Mouse (Mus musculus) testis, adult 2 months (tissue): Measurements from ENCODE around the gene Susd6.

Experiments used
- CTCF ChIP-seq: fragments of 200-500 bp; IDR thresholded peaks from 2 replicates; pipeline ENCODE4 v1.5.1; 2012; ENCODE audit warnings: low read depth, mild to moderate bottlenecking, inconsistent platforms, low read length, moderate library complexity; ENCODE audit not compliant: control insufficient read depth, insufficient read depth, insufficient replicate concordance
- POLR2A ChIP-seq: fragments of 200-500 bp; IDR thresholded peaks from 2 replicates; pipeline ENCODE4 v1.6.1; 2012; ENCODE audit warnings: low read depth, mild to moderate bottlenecking, inconsistent platforms, low read length, moderate library complexity; ENCODE audit not compliant: control insufficient read depth

GRCm38 (mm10) chr12:80845901-80846300 lies 55.6 kb downstream of the Susd6 start:
- TF ChIP-seq CTCF = no peak
- TF ChIP-seq POLR2A = no peak
